Mouse (Mus musculus) MEL (cell line): ENCODE measurements at regions not wholly inside any gene's neighbourhood (a gene's known extent, or its start where the extent isn't known, plus 50 kb on each side); places are given as distances from the start of the nearest gene placed in this dataset.
A peak's percentile ranks its signal among the peaks of the same experiment; 100 is the strongest.

Experiments used
- DNase-seq: peaks from one replicate; pipeline ENCODE4 v3.0.0; 2011; ENCODE audit warnings: low read depth, low spot score
- H3K27ac ChIP-seq: 2 replicates; pipeline ENCODE4 v1.5.1; 2012; ENCODE audit warnings: low read depth, mild to moderate bottlenecking, control low read depth, low read length, moderate library complexity; ENCODE audit not compliant: control insufficient read depth
- H3K27me3 ChIP-seq, 2 experiments: fragments of 150-350 bp in 1 of 2; sonication (generic) in 1 of 2; 2 replicates each; pipeline ENCODE4 v1.6.1; 2012; ENCODE audit warnings: low read length in 2 of 2, mild to moderate bottlenecking in 2 of 2, improper control_type of control experiment in 1 of 2, moderate library complexity in 1 of 2; ENCODE audit not compliant: insufficient read depth in 2 of 2, control insufficient read depth in 1 of 2
- H3K36me3 ChIP-seq, 2 experiments: 2 replicates each; pipeline ENCODE4 v1.6.1; 2012 to 2014; ENCODE audit warnings: low read length in 2 of 2, improper control_type of control experiment in 1 of 2, inconsistent platforms in 1 of 2, mild to moderate bottlenecking in 1 of 2; ENCODE audit not compliant: insufficient read depth in 2 of 2, control insufficient read depth in 1 of 2
- H3K4me1 ChIP-seq, 2 experiments: fragments of 150-350 bp in 1 of 2; sonication (generic) in 1 of 2; 2 replicates each; pipeline ENCODE4 v1.6.1; 2012; ENCODE audit warnings: low read length in 2 of 2, improper control_type of control experiment in 1 of 2, mild to moderate bottlenecking in 1 of 2; ENCODE audit not compliant: insufficient read depth in 2 of 2, control insufficient read depth in 1 of 2
- H3K4me3 ChIP-seq, 2 experiments: fragments of 150-350 bp in 1 of 2; sonication (generic) in 1 of 2; 2 replicates each; pipeline ENCODE4 v1.5.1; 2012; ENCODE audit warnings: low read depth in 2 of 2, low read length in 2 of 2, mild to moderate bottlenecking in 2 of 2, moderate library complexity in 2 of 2, control low read depth in 1 of 2, improper control_type of control experiment in 1 of 2; ENCODE audit not compliant: control insufficient read depth in 1 of 2, insufficient read depth in 1 of 2
- H3K79me2 ChIP-seq: 2 replicates; pipeline ENCODE4 v1.6.1; 2012; ENCODE audit warnings: mild to moderate bottlenecking, low read length, moderate library complexity; ENCODE audit not compliant: control insufficient read depth, poor library complexity, insufficient read depth
- H3K9ac ChIP-seq: 2 replicates; pipeline ENCODE4 v1.6.1; 2012; ENCODE audit warnings: low read depth, mild to moderate bottlenecking, control low read depth, low read length, moderate library complexity; ENCODE audit not compliant: control insufficient read depth, poor library complexity, severe bottlenecking
- H3K9me3 ChIP-seq: fragments of 150-350 bp; sonication (generic); replicated peaks from 2 replicates; pipeline ENCODE4 v1.6.1; 2012; ENCODE audit warnings: mild to moderate bottlenecking, low read length, improper control_type of control experiment, moderate library complexity; ENCODE audit not compliant: insufficient read depth
- BHLHE40 ChIP-seq: IDR thresholded peaks from 2 replicates; pipeline ENCODE4 v1.6.1; 2012; ENCODE audit warnings: low read depth, mild to moderate bottlenecking, inconsistent platforms, low read length, improper control_type of control experiment, borderline replicate concordance
- ELF1 ChIP-seq: IDR thresholded peaks from 2 replicates; pipeline ENCODE4 v1.6.1; 2014; ENCODE audit warnings: low read depth, mild to moderate bottlenecking, inconsistent platforms, low read length, improper control_type of control experiment, moderate library complexity
- EP300 ChIP-seq, 2 experiments: IDR thresholded peaks; 2 replicates each; pipeline ENCODE4 v1.6.1; 2011; ENCODE audit warnings: improper control_type of control experiment in 2 of 2, low read length in 2 of 2, low read depth in 1 of 2, mild to moderate bottlenecking in 1 of 2
- ETS1 ChIP-seq: IDR thresholded peaks from 2 replicates; pipeline ENCODE4 v1.6.1; 2012; ENCODE audit warnings: low read depth, mild to moderate bottlenecking, inconsistent platforms, low read length, improper control_type of control experiment, moderate library complexity
- GATA1 ChIP-seq: IDR thresholded peaks from 2 replicates; pipeline ENCODE4 v1.6.1; 2011; ENCODE audit warnings: low read depth, low read length, improper control_type of control experiment
- MXI1 ChIP-seq: IDR thresholded peaks from 2 replicates; pipeline ENCODE4 v1.6.1; 2011; ENCODE audit warnings: mild to moderate bottlenecking, low read depth, low read length, improper control_type of control experiment
- MYB ChIP-seq: IDR thresholded peaks from 2 replicates; pipeline ENCODE4 v1.6.1; 2011; ENCODE audit warnings: mild to moderate bottlenecking, low read depth, low read length, improper control_type of control experiment
- MYC ChIP-seq: IDR thresholded peaks from 2 replicates; pipeline ENCODE4 v1.6.1; 2011; ENCODE audit warnings: low read depth, mild to moderate bottlenecking, low read length, improper control_type of control experiment, moderate library complexity
- USF1 ChIP-seq: IDR thresholded peaks from 2 replicates; pipeline ENCODE4 v1.6.1; 2014; ENCODE audit warnings: low read depth, mild to moderate bottlenecking, inconsistent platforms, low read length, improper control_type of control experiment, moderate library complexity
- ZNF384 ChIP-seq: IDR thresholded peaks from 2 replicates; pipeline ENCODE4 v1.6.1; 2012; ENCODE audit warnings: low read depth, mild to moderate bottlenecking, inconsistent platforms, low read length, improper control_type of control experiment

- no peaks in the 10 kb centered on the region for H3K27me3 ChIP-seq
- peaks cover 7 to 19% of the 10 kb centered on the region in 2 experiments for H3K4me1 ChIP-seq
- peaks cover 0 to 9% of the 10 kb centered on the region in 2 experiments; a peak in 2 of 4 replicates for H3K36me3 ChIP-seq
- peak; percentile 24; the same call in 1 of the 2 replicates for TF ChIP-seq GATA1
- 0 out of 2 replicates have a peak, but pooled peaks have one; percentile 30 for TF ChIP-seq ETS1
- TF ChIP-seq ZNF384 = peak; percentile 49; the same call in 1 of the 2 replicates
- TF ChIP-seq BHLHE40 = peak; percentile 52; the same call in 1 of the 2 replicates
- TF ChIP-seq MXI1 = no peak
- TF ChIP-seq MYC = no peak
- TF ChIP-seq ELF1 = peak; percentile 21; the same call in 1 of the 2 replicates
- TF ChIP-seq, all 39 proteins: peak for 5
- DNase-seq = no peak
- Histone ChIP-seq H3K9me3 (no peaks in the 10 kb centered on the region), H3K27ac (no peak overlapping the region), H3K4me3 (no peak overlapping the region), H3K79me2 (no peaks in the 10 kb centered on the region), H3K9ac (no peak overlapping the region)
Measured at GRCm38 (mm10) chr10:43741361-43742084, 160.0 kb downstream of the Qrsl1 start.

GRCm38 (mm10) chr10:43742085-43743054 is 159.2 kb downstream of the Qrsl1 start:
- DNase-seq = no peak
- no peak overlapping the region for H3K9ac ChIP-seq
- no peaks in the 10 kb centered on the region for H3K27me3 ChIP-seq
- TF ChIP-seq MYB (no peak), USF1 (peak; percentile 40; the same call in 1 of the 2 replicates), EP300 (IDR thresholded peaks at IDR 0.05; ENCODE audit: low read depth in 1 of 2, low read length in 2 of 2) (no peak)
- H3K79me2 ChIP-seq = no peaks in the 10 kb centered on the region
- no peak overlapping the region for H3K4me3 ChIP-seq
- H3K9me3 ChIP-seq = no peaks in the 10 kb centered on the region
- H3K36me3 ChIP-seq = peaks cover 0 to 9% of the 10 kb centered on the region in 2 experiments; a peak in 2 of 4 replicates
- H3K27ac ChIP-seq = no peak overlapping the region
- peaks cover 7 to 19% of the 10 kb centered on the region in 2 experiments for H3K4me1 ChIP-seq
